Mouse (Mus musculus) limb, embryonic 12.5 days (tissue): ENCODE measurements around the gene Foxj2. TPM values are rescaled to one million over a fixed set of nuclear protein-coding genes. Genes with fewer than 3 reads are reported as not detected.

Experiments
- ATAC-seq: fragments of 200-750 bp; cut with Nextera tagmentation; 2 replicates; pipeline ENCODE4 v1.8.0; 2017; ENCODE audit warnings: low read depth, moderate TSS enrichment; ENCODE audit not compliant: insufficient number of reproducible peaks, insufficient read depth, low FRiP score, low TSS enrichment
- H3K27ac ChIP-seq: fragments of 300-500 bp; sonication (generic); 2 replicates; pipeline ENCODE4 v1.5.1; 2016; ENCODE audit warnings: mild to moderate bottlenecking, moderate library complexity
- H3K27me3 ChIP-seq: fragments of 300-500 bp; sonication (generic); 2 replicates; pipeline ENCODE4 v1.6.1; 2016; ENCODE audit warnings: mild to moderate bottlenecking, moderate library complexity
- H3K36me3 ChIP-seq: fragments of 300-500 bp; sonication (generic); 2 replicates; pipeline ENCODE4 v1.6.1; 2016; ENCODE audit warnings: mild to moderate bottlenecking, moderate library complexity
- H3K4me1 ChIP-seq: fragments of 300-500 bp; sonication (generic); replicated peaks from 2 replicates; pipeline ENCODE4 v1.6.1; 2016
- H3K4me2 ChIP-seq: fragments of 300-500 bp; sonication (generic); 2 replicates; pipeline ENCODE4 v1.6.1; 2016; ENCODE audit warnings: mild to moderate bottlenecking, moderate library complexity
- H3K4me3 ChIP-seq: fragments of 300-500 bp; sonication (generic); replicated peaks from 2 replicates; pipeline ENCODE4 v1.5.1; 2016; ENCODE audit warnings: mild to moderate bottlenecking
- H3K9ac ChIP-seq: fragments of 300-500 bp; sonication (generic); replicated peaks from 2 replicates; pipeline ENCODE4 v1.6.1; 2016; ENCODE audit warnings: mild to moderate bottlenecking, moderate library complexity
- H3K9me3 ChIP-seq: fragments of 300-500 bp; sonication (generic); 2 replicates; pipeline ENCODE4 v1.6.1; 2016; ENCODE audit warnings: mild to moderate bottlenecking, moderate library complexity
- WGBS: fragments of 180-500 bp; shearing (Covaris S2); methylation state at CpG from one replicate; pipeline ENCODE4 v1.1.7; 2016; 5-methylcytosine and 5-hydroxymethylcytosine counted together
- microRNA-seq: library from miRNA; unstranded; fragments of <30 nt; microRNA quantifications from one replicate; pipeline ENCODE4, GENCODE M21; 2017
- polyA plus RNA-seq: library from polyadenylated mRNA; unstranded; fragments of >200 nt; fragmentation: Nextera tagmentation; extraction: Ambion mirVana; gene quantifications from 2 replicates; pipeline ENCODE4 v1.2.1, GENCODE M21; 2016

The Foxj2 gene
- polyA plus RNA-seq, 1 experiment from 2014 or later = 4.6 TPM

DNA sequence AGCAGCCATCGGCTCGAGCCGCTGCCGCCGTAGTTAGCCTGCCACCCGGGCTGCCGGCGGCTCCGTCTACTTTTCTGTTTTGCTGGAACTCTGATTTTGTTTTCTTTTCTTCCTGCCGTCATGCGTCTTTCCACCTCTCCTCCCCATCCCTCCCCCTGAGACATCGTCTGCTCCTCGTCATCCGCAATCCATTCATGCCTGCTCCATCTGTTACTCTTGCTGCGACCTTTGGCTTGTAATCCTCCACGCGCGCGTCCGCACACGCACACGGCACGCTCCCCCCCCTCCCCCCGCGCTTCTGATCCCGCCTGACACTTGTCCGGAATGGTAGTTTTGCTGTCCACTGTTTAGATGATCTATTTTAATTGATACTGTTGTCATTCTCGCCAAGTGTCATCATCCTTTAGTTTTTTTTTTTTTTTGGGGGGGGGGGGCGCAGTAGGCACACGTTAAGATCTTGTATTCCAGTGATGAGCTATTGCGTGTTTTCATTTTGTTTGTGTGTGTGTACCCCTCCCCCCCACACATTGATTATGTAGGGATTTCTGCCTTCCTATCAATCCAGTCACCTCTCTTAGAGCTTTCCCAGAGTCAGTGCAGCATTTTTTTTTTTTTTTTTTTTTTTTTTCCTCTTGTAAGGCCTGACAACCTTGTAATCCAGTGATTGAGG lies 55.1 kb downstream of the Foxj2 start:
- Histone ChIP-seq H3K9ac (peak overlapping the region; percentile 78), H3K4me2 (peak overlapping the region; percentile 61), H3K27ac (peak overlapping the region; percentile 90), H3K27me3 (peaks cover 2% of the 10 kb centered on the region; the same call in 1 of the 2 replicates), H3K4me3 (peak overlapping the region; percentile 81), H3K4me1 (peaks cover 5% of the 10 kb centered on the region), H3K36me3 (peaks cover 34% of the 10 kb centered on the region), H3K9me3 (no peaks in the 10 kb centered on the region)
- ATAC-seq = peak; percentile 53; the same call in 1 of the 2 replicates
- 1% methylated on average over 31 of the region's 31 CpGs for WGBS

DNA sequence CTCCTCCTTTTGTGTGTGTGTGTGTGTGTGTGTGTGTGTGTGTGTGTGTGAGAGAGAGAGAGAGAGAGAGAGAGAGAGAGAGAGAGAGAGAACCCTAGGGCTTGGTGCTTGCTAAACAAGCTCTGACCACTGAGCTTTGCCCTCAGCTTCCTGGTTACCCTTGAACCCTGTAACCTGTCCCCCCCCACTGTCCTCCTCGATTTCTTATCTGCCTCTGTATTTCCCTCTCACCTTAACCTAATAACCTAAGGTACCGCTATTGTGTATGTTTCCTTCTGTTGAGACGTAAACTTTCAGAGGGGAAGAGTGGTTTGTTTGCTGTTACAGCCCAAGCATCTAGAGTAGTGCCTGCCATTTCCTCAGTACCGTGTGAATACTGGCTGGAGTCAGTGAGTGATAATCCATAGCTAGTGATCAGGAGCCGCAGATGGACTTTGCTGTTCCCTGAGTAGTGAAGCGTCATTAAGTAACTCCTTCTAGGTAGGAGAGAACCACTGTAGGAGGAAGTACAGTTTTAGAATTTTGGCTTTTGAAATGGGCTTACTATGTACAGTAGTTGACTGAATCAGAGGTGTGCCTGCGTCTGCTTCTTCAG lies 59.5 kb downstream of the Foxj2 start:
- Histone ChIP-seq H3K36me3 (peaks cover 77% of the 10 kb centered on the region), H3K4me2 (no peak overlapping the region), H3K4me1 (peaks cover 5% of the 10 kb centered on the region), H3K4me3 (no peak overlapping the region), H3K27me3 (no peaks in the 10 kb centered on the region), H3K27ac (no peak overlapping the region), H3K9me3 (no peaks in the 10 kb centered on the region), H3K9ac (no peak overlapping the region)
- ATAC-seq = no peak
- 94% methylated on average over 7 of the region's 7 CpGs for WGBS

DNA sequence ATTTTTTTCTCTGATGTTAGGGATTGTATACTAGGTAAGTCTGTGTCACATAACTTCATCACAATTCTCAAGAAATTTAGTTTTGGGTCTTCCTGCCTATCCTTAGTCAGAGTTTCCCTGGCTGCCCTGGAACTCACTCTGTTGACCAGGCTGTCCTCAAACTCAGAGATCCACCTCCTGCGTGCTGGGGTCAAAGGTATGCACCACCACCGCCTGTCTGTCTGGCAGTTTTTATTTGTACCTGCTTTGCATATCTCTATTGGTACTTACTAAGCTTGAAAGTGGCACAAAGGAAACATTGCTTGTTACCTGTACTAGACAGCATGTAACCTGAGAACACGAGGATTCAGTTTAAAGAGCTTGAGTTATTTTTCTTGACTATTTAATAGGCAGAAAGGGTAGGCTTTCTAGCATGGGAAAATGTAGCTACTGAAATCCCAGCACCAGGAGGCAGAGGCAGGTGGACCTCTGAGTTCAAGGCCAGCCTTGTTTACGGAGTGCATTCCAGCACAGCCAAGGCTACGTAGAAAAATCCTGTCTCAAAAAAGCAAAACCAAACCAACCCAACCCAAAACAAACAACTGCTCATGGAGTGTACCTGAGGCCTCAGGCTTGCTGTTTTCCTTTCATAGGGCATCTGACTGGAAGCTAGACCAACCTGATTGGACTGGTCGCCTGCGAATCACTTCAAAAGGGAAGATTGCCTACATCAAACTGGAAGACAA lies 60.2 kb downstream of the Foxj2 start:
- no peaks in the 10 kb centered on the region for H3K9me3 ChIP-seq
- no peak overlapping the region for H3K4me2 ChIP-seq
- H3K27me3 ChIP-seq = no peaks in the 10 kb centered on the region
- peaks cover 84% of the 10 kb centered on the region for H3K36me3 ChIP-seq
- H3K27ac ChIP-seq = no peak overlapping the region
- H3K4me3 ChIP-seq = no peak overlapping the region
- no peak overlapping the region for H3K9ac ChIP-seq
- no peak for ATAC-seq
- H3K4me1 ChIP-seq = peaks cover 5% of the 10 kb centered on the region
- 91% methylated on average over 7 of the region's 7 CpGs for WGBS

DNA sequence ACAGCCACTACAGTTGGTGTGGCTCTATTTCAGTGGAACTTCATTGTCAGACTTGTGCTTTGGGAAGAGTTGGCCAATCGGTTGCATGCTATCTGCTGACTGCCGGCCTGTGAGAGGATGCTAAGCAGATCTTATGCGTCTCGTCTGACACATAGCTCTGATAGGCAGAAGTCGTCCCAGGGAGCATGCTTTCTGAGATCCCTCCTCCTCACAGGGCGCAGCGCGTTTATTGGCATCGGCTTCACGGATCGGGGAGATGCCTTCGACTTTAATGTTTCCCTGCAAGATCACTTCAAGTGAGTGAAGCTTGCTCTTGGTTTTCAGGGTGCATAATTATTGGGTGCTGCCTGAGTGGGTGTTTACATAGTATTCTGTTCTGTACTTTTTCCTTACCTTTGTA lies 61.6 kb downstream of the Foxj2 start:
- ATAC-seq = no peak
- WGBS = 93% methylated on average over 12 of the region's 12 CpGs

DNA sequence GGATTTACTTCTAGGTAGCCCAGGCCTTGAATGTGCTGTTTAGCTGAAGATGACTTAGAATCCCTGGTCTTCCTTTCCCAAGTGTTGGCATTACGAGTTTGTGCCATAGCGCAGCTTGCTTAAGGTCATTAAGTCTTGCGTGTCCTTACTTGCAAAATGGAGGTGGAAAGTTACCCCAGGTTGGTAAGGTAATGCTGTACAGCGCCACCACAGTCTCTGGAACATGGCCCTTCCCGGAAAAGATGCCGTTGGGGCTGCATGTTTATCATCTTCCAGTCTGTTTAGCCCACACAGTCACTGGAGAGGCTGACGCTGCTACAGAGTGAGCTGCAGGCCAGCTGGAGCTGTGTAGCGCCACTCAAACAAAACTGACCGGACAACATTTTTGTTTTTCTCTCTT lies 63.9 kb downstream of the Foxj2 start:
- Histone ChIP-seq H3K27me3 (no peaks in the 10 kb centered on the region), H3K9ac (no peak overlapping the region), H3K4me2 (no peak overlapping the region), H3K4me3 (no peak overlapping the region), H3K36me3 (peaks cover 98% of the 10 kb centered on the region), H3K4me1 (no peaks in the 10 kb centered on the region), H3K27ac (no peak overlapping the region), H3K9me3 (no peaks in the 10 kb centered on the region)
- 90% methylated on average over 9 of the region's 9 CpGs for WGBS
- ATAC-seq = no peak

More for the DNA sequence above, 61.6 kb downstream of the Foxj2 start:
- peaks cover 92% of the 10 kb centered on the region for H3K36me3 ChIP-seq
- H3K9ac ChIP-seq = no peak overlapping the region
- no peak overlapping the region for H3K4me2 ChIP-seq
- H3K4me1 ChIP-seq = no peaks in the 10 kb centered on the region
- no peaks in the 10 kb centered on the region for H3K27me3 ChIP-seq
- H3K4me3 ChIP-seq = no peak overlapping the region
- no peak overlapping the region for H3K27ac ChIP-seq
- H3K9me3 ChIP-seq = no peaks in the 10 kb centered on the region

DNA sequence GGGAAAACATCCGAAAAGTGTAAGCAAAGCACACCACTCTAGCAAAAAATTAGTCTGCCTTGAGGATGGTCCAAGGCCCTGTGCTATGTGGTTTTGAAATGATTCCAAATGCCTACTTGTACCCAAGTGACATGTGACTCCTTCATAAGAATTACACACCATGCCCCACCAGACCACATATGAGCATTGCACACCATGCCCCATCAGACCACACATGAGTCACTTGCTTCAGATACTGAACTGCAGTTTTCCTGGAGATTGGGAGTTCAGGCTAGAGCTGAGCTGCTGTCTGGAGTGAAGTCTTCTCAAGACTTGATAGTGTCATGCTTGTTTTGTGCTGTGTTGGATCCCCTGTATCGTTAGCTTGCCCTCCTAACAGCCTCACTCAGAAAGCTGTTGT lies 69.9 kb downstream of the Foxj2 start:
- ATAC-seq = no peak
- Histone ChIP-seq H3K36me3 (peaks cover 68% of the 10 kb centered on the region), H3K4me1 (no peaks in the 10 kb centered on the region), H3K4me2 (no peak overlapping the region), H3K9me3 (no peaks in the 10 kb centered on the region), H3K27ac (no peak overlapping the region), H3K9ac (no peak overlapping the region), H3K4me3 (no peak overlapping the region), H3K27me3 (no peaks in the 10 kb centered on the region)
- 100% methylated on average over 2 of the region's 2 CpGs for WGBS

DNA sequence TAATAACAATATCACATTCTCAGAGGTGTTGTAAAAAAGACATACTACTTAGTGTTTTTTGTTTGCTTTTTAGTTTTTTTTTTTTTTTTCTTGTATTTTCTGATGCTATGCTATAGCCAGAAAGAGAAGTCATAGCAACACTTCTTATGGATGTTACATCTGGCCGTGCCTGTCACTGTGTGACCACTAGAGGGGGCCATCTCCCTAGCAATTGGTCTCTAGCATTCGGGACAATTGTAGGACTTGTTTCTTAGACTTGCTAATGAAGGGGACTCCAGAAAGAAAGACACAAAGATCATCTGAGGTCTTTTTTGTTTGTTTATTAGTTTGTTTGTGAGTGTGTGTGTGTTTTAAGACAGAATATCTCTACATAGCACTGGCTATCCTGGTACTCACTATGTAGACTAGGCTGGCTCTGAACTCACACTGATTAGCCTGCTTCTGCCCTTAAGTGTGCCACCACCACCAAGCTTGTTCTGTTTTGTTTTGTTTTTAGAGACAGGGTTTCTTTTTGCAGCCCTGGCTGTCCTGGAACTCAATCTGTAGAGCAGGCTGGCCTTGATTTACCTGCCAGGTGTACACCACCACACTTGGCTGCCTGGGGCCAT lies 72.8 kb downstream of the Foxj2 start:
- 14% methylated on average over 2 of the region's 2 CpGs for WGBS
- ATAC-seq = no peak
- H3K36me3 ChIP-seq = peaks cover 55% of the 10 kb centered on the region

More for the DNA sequence above, 72.8 kb downstream of the Foxj2 start:
- Histone ChIP-seq H3K9ac (no peak overlapping the region), H3K9me3 (no peaks in the 10 kb centered on the region), H3K4me1 (no peaks in the 10 kb centered on the region), H3K27me3 (no peaks in the 10 kb centered on the region), H3K4me2 (no peak overlapping the region), H3K27ac (no peak overlapping the region), H3K4me3 (no peak overlapping the region)

Small RNA genes lying within 50 kb of the gene (microRNA-seq; reads per million reads assigned to microRNA genes)
- gene Mir7231 = not detected

Other genes with a start within 250 kb of the Foxj2 start
- gene Apobec1, start 217.5 kb upstream of the Foxj2 start, polyA plus RNA-seq = 1.2 and 2.6 TPM in 2 replicates
- gene Gdf3, start 209.8 kb upstream of the Foxj2 start, polyA plus RNA-seq = 0.13 TPM in 1 of 2 replicates, not detected in the other
- gene Dppa3, start 193.5 kb upstream of the Foxj2 start, polyA plus RNA-seq = not detected in 2 replicates
- 0.10 and 0.24 TPM in 2 replicates for gene Nanog, start 112.4 kb upstream of the Foxj2 start, polyA plus RNA-seq
- gene Slc2a3, start 18.3 kb upstream of the Foxj2 start, polyA plus RNA-seq = 89.5 and 93.5 TPM in 2 replicates
- gene C3ar1, start 36.2 kb downstream of the Foxj2 start, polyA plus RNA-seq = 1.6 and 2.3 TPM in 2 replicates
- 61.8 and 64.8 TPM in 2 replicates for gene Necap1, start 54.6 kb downstream of the Foxj2 start, polyA plus RNA-seq
- gene Clec4a1, start 101.9 kb downstream of the Foxj2 start, polyA plus RNA-seq = 0.84 and 0.95 TPM in 2 replicates
- 0.48 and 0.97 TPM in 2 replicates for gene Clec4a3, start 132.6 kb downstream of the Foxj2 start, polyA plus RNA-seq
- not detected in 2 replicates for gene Clec4a4, start 170.5 kb downstream of the Foxj2 start, polyA plus RNA-seq
- not detected in 2 replicates for gene Clec4b1, start 230.0 kb downstream of the Foxj2 start, polyA plus RNA-seq